Mouse (Mus musculus) lung, embryonic 16.5 days (tissue): Measurements from ENCODE around the gene Tbxa2r. TPM values are rescaled to one million over a fixed set of nuclear protein-coding genes. Genes with fewer than 3 reads are reported as not detected.

Experiments
- ATAC-seq: fragments of 200-750 bp; cut with Nextera tagmentation; 2 replicates; pipeline ENCODE4 v1.8.0; 2017; ENCODE audit warnings: low read depth, mild to moderate bottlenecking, moderate library complexity
- H3K27ac ChIP-seq: fragments of 300-500 bp; sonication (generic); 2 replicates; pipeline ENCODE4 v1.5.1; 2014; ENCODE audit warnings: mild to moderate bottlenecking, control low read depth, low read length
- H3K27me3 ChIP-seq: fragments of 300-500 bp; sonication (generic); 2 replicates; pipeline ENCODE4 v1.6.1; 2014; ENCODE audit warnings: low read depth, low read length, mixed read lengths; ENCODE audit not compliant: control insufficient read depth, insufficient read depth
- H3K36me3 ChIP-seq: fragments of 300-500 bp; sonication (generic); 2 replicates; pipeline ENCODE4 v1.6.1; 2014; ENCODE audit warnings: low read length; ENCODE audit not compliant: control insufficient read depth, insufficient read depth
- H3K4me1 ChIP-seq: fragments of 300-500 bp; sonication (generic); replicated peaks from 2 replicates; pipeline ENCODE4 v1.6.1; 2014; ENCODE audit warnings: low read length, mixed read lengths; ENCODE audit not compliant: control insufficient read depth, insufficient read depth
- H3K4me2 ChIP-seq: fragments of 300-500 bp; sonication (generic); 2 replicates; pipeline ENCODE4 v1.6.1; 2014; ENCODE audit warnings: low read depth, low read length, control low read depth
- H3K4me3 ChIP-seq: fragments of 300-500 bp; sonication (generic); 2 replicates; pipeline ENCODE4 v1.5.1; 2014; ENCODE audit warnings: mild to moderate bottlenecking, low read length, control low read depth
- H3K9ac ChIP-seq: fragments of 300-500 bp; sonication (generic); 2 replicates; pipeline ENCODE4 v1.6.1; 2014; ENCODE audit warnings: low read length, control low read depth
- H3K9me3 ChIP-seq: fragments of 300-500 bp; sonication (generic); 2 replicates; pipeline ENCODE4 v1.6.1; 2016; ENCODE audit warnings: low read length; ENCODE audit not compliant: control insufficient read depth
- WGBS: fragments of 180-500 bp; shearing (Covaris S2); extraction: QIAGEN DNeasy Blood & Tissue Kit; methylation state at CpG from one replicate; pipeline ENCODE4 v1.1.7; 2014; 5-methylcytosine and 5-hydroxymethylcytosine counted together
- polyA plus RNA-seq: library from polyadenylated mRNA; unstranded; fragments of >200 nt; fragmentation: Nextera tagmentation; extraction: Ambion mirVana; gene quantifications from 2 replicates; pipeline ENCODE4 v1.2.1, GENCODE M21; 2015

Tbxa2r gene
- 18.6 and 19.6 TPM in 2 replicates for polyA plus RNA-seq

DNA sequence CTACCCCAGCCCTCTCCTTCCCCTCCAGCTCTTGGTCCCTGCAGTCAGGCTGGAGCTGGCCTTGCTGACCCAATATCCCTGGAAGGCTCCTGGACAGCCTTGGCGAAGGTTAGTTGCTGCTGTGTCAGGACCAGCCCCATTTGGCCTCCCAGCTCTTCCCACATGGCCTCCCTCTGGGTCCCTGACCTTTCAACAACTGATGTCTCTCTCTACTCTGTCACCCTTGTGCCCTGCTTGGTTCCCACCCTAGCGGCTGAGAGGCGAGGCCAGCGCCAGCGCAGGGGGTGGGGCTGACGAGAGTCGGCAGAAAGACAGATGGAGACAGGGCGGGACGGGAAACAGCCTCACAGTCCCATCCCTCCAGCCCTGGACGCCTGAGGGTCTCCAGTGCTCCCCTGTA, at the start of gene Tbxa2r:
Tbxa2r (plus strand) TSS at position 346 of the 400 bp plus-strand sequence.
- H3K4me3 ChIP-seq, result peak within 1 kb of the TSS; percentile 33
- WGBS, result 7% methylated on average over 10 of the region's 10 CpGs
- peak within 1 kb of the TSS; percentile 37 for H3K4me2 ChIP-seq
- H3K9me3 ChIP-seq, result no peaks in the 10 kb centered on the region
- H3K27me3 ChIP-seq, result peaks cover 5% of the 10 kb centered on the region
- peaks cover 34% of the 10 kb centered on the region for H3K4me1 ChIP-seq
- peaks cover 36% of the 10 kb centered on the region for H3K36me3 ChIP-seq
- H3K9ac ChIP-seq, result peak within 1 kb of the TSS; percentile 52
- peak; percentile 53 for ATAC-seq
- peak within 1 kb of the TSS; percentile 94 for H3K27ac ChIP-seq

DNA sequence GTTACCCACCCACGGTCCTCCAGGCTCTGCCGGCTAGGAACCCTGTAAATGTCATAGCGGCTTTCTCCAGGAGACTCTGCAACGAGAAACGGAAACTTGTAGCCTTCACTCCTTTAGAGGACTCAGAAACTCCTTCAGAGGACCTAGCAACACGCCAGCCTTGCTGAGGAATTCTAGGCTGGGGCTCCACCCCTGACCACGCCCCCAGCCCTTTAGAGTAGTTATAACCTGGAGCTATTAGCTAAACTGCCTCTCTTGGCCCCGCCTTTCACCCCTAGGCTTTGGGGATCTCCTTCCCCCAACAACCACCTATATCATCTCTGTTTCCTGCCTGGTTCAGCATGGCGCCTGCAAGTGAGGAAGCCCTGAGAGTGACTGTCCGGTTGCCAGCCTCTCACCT, 49.0 kb upstream of the Tbxa2r start:
- Histone ChIP-seq H3K36me3 (peaks cover 6% of the 10 kb centered on the region), H3K4me2 (no peak overlapping the region), H3K4me1 (peaks cover 4% of the 10 kb centered on the region; the same call in 1 of the 2 replicates), H3K4me3 (no peak overlapping the region), H3K27me3 (peaks cover 22% of the 10 kb centered on the region), H3K9ac (peak overlapping the region; percentile 21; the same call in 1 of the 2 replicates), H3K27ac (no peak overlapping the region), H3K9me3 (no peaks in the 10 kb centered on the region)
- peak; percentile 25; the same call in 1 of the 2 replicates for ATAC-seq
- WGBS, result 32% methylated on average over 10 of the region's 10 CpGs

DNA sequence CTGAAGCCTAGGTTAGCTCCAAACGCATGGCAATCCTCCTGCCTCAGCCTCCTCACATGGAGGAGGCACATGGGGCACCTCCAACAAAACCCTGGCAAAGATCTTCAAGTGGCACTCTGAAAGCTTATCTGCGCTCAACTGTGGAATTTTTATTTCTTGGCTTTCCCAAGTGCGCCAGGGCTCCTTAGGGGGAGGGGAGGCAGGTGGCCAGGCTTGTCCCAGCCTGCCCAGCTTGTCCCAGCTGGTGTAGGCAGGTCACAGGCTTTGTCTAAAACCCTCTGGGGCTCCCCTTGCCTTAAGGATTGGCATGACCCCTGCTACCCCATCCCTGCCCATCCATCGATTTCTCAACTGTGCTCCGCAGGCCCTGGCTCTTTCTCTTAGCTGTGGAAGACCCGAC, 44.3 kb upstream of the Tbxa2r start:
- Histone ChIP-seq H3K4me1 (peaks cover 4% of the 10 kb centered on the region; the same call in 1 of the 2 replicates), H3K36me3 (no peaks in the 10 kb centered on the region; the same call in 1 of the 2 replicates), H3K27ac (peak overlapping the region; percentile 56), H3K27me3 (peaks cover 34% of the 10 kb centered on the region), H3K9me3 (no peaks in the 10 kb centered on the region), H3K4me3 (peak overlapping the region; percentile 58), H3K4me2 (peak overlapping the region; percentile 78; the same call in 1 of the 2 replicates), H3K9ac (peak overlapping the region; percentile 8; the same call in 1 of the 2 replicates)
- no peak for ATAC-seq
- 31% methylated on average over 6 of the region's 6 CpGs for WGBS

DNA sequence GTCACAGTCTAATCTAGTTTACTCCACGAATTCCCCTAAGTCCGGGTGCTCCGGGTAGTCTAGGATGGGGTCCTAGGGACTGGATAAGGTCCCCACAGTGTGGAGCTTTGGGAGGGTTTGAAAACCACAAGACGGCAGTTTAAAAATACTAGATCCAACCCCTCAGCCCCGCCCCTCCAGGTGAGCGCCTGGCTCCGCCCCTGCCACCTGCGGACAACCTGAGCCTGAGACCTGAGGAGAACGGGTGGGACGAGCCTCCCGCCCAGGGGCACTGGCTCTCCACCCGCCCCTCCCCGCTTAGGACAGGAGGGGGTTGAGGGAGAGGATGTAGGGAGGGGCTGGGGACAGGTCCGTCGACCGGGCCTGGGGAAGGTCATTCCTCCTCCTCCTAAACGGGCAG, 43.8 kb upstream of the Tbxa2r start:
- H3K9ac ChIP-seq, result peak overlapping the region; percentile 8
- peak overlapping the region; percentile 58 for H3K4me3 ChIP-seq
- H3K4me1 ChIP-seq, result peaks cover 6% of the 10 kb centered on the region
- ATAC-seq, result peak; percentile 62
- peak overlapping the region; percentile 76 for H3K27ac ChIP-seq
- 7% methylated on average over 17 of the region's 17 CpGs for WGBS
- peak overlapping the region; percentile 78 for H3K4me2 ChIP-seq
- H3K9me3 ChIP-seq, result no peaks in the 10 kb centered on the region
- no peaks in the 10 kb centered on the region; the same call in 1 of the 2 replicates for H3K36me3 ChIP-seq
- H3K27me3 ChIP-seq, result peaks cover 34% of the 10 kb centered on the region

DNA sequence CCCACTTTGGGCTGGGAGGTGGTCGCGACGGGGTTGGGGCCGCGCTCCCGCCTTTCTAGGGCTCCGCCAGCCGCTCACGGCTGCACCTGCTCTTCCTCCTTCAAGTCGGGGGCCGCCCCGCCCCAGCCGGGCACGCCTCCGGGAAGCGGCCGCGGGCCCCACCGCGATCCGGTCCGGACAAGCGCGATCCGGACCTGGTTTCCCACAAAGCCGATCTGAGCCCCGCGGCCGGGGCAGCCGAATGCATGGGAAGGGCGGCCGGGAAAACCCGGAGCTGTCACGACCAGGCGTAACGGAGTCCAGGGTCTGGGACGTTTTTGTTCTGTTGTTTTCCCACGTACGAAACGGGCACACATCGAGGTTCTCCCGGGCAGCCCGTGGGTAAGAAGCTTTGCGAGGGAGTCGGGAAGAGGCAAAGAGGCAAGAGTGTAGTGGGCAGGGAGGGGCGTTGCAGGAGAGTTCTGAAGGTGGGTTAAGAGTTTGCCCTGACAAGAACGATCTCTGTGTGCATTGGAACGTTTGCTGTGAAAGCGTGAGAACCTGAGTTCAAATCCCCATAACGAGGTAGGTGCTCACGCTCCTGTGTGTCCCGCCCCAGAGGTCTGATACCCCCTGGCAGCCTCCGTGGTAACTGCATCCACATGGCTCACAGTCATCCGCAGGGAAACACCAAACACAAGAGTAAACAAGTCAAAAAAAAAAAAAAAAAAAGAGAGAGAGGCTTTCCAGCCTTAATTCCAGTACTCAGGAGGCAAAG, 42.7 kb upstream of the Tbxa2r start:
- Histone ChIP-seq H3K36me3 (no peaks in the 10 kb centered on the region; the same call in 1 of the 2 replicates), H3K27me3 (peaks cover 31% of the 10 kb centered on the region), H3K4me2 (peak overlapping the region; percentile 78), H3K27ac (peak overlapping the region; percentile 76), H3K4me1 (peaks cover 7% of the 10 kb centered on the region), H3K9ac (peak overlapping the region; percentile 68), H3K4me3 (peak overlapping the region; percentile 58), H3K9me3 (no peaks in the 10 kb centered on the region)
- peak; percentile 72 for ATAC-seq
- under 1% methylated on average over 54 of the region's 54 CpGs for WGBS

DNA sequence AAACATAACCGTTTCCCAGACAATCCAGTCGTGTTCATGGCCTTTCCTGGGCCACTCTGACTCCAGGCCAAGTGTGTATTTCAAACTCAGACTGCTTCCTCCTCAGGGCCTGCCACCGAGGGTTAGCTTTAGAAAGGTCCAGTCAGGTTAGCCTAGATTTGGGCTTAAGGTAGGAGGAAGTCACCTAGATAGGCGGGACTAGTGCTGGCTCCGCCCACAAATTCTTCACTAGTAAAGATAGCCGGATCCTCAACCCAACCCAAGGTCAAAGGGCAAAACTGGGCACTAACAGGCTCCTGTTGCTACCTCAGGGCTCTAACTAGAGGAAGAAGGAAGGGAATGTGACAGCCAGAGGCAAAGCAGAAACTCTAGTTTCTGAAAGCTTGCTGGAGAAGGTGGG, 41.9 kb upstream of the Tbxa2r start:
- Histone ChIP-seq H3K36me3 (no peaks in the 10 kb centered on the region), H3K4me1 (peaks cover 10% of the 10 kb centered on the region), H3K9me3 (no peaks in the 10 kb centered on the region), H3K9ac (no peak overlapping the region), H3K4me2 (no peak overlapping the region), H3K27ac (no peak overlapping the region), H3K27me3 (peaks cover 31% of the 10 kb centered on the region), H3K4me3 (no peak overlapping the region)
- WGBS, result 28% methylated on average over 6 of the region's 6 CpGs
- ATAC-seq, result no peak

DNA sequence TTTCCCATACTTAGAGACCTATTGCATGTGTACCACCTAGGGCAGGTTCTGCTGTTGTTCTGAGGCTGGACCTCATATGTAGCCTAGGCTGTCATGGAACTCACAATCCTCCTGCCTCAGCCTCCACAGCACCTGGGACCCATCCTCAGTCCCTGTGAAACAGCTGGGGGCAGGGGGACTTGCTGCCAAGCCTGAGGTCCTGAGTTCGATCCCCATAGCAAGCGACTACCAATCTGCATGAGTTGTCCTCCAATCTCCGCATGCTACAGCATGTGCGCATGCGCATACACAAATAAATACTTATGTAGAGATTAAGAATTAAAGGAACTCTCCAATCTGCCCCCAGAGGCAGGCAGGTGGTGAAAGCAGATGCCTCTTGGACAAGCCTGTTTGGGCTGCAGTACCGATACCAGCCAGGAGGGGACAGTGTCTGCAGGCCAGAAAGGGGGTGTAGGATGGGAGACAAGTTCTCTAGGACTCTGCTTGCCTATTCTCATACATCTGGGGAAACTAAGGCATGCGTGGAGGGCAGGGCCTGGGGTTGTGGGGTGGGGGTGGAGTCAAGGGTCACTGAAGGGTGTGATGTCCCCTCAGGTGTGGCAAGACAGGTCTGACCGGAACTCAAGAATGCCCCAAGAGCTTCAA, 40.9 kb upstream of the Tbxa2r start:
- Histone ChIP-seq H3K9me3 (no peaks in the 10 kb centered on the region), H3K36me3 (no peaks in the 10 kb centered on the region), H3K27me3 (peaks cover 31% of the 10 kb centered on the region), H3K9ac (no peak overlapping the region), H3K4me3 (no peak overlapping the region), H3K27ac (no peak overlapping the region; the same call in 1 of the 2 replicates), H3K4me1 (peaks cover 13% of the 10 kb centered on the region), H3K4me2 (no peak overlapping the region)
- WGBS, result 53% methylated on average over 8 of the region's 8 CpGs
- ATAC-seq, result no peak

DNA sequence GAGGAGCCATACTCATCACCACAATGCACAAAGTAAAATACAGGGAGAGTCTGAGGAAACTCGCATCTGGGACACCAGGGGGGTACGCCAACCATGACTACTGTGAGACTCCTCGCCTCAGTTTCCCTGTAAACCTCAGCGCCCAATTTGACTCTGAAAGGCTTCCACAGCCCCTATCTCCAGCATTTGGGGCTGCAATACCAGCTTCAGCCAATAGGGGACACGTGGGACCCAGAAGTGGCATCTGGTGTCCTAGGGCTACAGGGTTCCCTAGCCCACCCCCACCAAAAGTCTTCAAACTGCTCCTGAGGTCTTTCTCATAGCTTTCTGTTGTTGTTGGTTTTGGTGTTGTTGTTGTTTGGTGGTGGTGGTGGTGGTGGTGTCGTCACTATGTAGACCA, 39.9 kb upstream of the Tbxa2r start:
- Histone ChIP-seq H3K9ac (no peak overlapping the region), H3K4me2 (0 out of 2 replicates have a peak overlapping the region, but pooled peaks have one; percentile 0), H3K27ac (peak overlapping the region; percentile 19), H3K27me3 (peaks cover 24% of the 10 kb centered on the region), H3K9me3 (no peaks in the 10 kb centered on the region), H3K36me3 (no peaks in the 10 kb centered on the region), H3K4me3 (no peak overlapping the region), H3K4me1 (peaks cover 15% of the 10 kb centered on the region)
- WGBS, result 28% methylated on average over 6 of the region's 6 CpGs
- ATAC-seq, result no peak

DNA sequence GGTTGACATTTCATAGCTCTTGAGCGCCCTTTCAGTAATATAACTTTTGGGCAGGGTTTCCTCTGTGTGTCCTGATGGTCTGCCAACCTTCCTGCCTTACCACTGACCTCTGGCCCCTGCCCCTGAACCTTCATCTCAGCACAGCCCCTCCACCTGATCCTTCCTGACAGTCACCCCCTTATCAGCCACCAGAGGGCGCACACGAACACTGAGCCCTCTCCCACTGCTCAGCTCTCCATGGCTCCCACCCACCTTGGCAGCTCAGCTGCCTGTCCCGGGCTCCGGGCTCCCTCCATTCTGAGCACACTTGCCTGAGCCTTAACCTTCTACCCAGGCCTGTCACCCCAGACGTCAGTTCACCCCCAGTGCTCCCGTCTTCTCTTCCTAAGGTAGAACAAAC, 39.3 kb upstream of the Tbxa2r start:
- ATAC-seq, result no peak
- Histone ChIP-seq H3K27me3 (peaks cover 17% of the 10 kb centered on the region), H3K9me3 (no peaks in the 10 kb centered on the region), H3K9ac (peak overlapping the region; percentile 14; the same call in 1 of the 2 replicates), H3K4me3 (peak overlapping the region; percentile 44), H3K27ac (peak overlapping the region; percentile 92), H3K36me3 (no peaks in the 10 kb centered on the region), H3K4me2 (peak overlapping the region; percentile 55), H3K4me1 (peaks cover 21% of the 10 kb centered on the region)
- WGBS, result 2% methylated on average over 7 of the region's 7 CpGs
